Mouse (Mus musculus) cerebellum, adult (tissue): Measurements from ENCODE around the gene Tnni3.

Source experiments
- ATAC-seq: cut with Nextera tagmentation; 2 replicates; pipeline ENCODE4 v1.9.2; 2017; ENCODE audit warnings: mild to moderate bottlenecking, moderate library complexity, mixed read lengths; ENCODE audit not compliant: insufficient number of reproducible peaks, low FRiP score, low TSS enrichment

Gene Tnni3

DNA sequence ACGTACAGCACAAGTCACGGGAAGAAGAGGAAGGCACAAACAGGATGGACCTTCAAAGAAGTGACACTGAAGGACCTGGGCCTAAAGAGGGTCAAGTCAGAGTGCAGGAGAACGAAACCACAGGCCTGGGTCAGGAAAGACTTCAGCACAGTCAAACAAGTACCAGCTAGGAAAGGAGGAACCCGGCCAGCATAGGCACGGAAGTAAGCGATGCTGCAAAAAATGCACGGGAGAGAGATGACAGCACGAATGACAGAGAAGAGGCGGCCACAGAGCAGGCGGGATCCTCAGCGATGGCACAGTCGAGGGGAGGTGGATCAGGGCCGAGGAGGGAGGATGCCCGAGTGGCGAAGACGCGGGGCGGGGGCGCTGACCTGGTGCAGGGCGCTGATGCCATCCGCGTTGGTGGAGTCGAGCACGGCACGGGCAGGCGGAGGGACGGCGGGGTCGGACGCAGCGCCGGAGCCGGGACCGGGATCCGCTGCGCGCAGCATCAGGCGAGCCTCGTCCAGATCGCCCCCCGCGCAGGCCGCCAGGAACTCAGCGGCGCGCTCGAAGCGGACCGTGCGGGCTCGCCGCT lies 23.0 kb downstream of the Tnni3 start:
- peak; percentile 16; the same call in 1 of the 2 replicates for ATAC-seq

DNA sequence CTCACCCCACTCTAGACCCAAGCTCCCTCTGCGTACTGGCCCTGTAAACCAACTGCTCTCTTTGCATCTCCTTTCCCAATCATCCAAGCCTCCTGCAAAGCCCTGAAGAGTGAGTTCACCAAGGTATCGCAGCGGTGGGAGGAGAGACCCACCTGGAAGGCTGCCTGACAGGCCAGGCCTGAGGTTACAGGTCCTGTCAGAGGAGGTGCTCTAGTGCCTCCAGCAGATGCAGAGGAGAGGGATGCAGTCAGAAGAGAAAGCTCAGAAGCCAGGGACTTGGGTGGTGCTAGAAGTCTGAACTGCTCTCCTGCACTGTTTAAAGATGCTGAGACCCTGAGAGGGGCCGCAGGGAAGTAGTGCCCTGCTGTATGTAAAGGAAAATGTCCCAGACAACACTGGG lies 25.0 kb downstream of the Tnni3 start:
- no peak for ATAC-seq

DNA sequence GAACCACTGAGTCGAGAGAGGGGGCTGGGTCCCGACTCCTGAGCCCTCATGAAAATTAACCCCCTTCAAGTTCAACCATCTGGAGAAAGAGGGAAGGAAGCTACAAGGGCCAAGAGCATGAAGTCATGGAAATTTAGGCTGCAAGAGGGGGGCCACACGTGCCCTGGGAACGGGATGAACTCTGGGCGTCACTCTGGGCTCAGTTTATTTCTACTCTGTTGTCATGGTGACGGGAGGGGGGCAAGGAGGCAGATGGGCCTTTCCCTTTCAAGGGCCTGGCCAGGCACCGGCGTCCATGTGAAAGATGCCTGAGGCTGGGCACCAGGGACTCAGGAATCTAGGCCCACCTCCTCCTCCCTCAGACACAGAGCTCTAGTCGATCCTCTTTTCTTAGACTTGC lies 25.8 kb downstream of the Tnni3 start:
- ATAC-seq: no peak

DNA sequence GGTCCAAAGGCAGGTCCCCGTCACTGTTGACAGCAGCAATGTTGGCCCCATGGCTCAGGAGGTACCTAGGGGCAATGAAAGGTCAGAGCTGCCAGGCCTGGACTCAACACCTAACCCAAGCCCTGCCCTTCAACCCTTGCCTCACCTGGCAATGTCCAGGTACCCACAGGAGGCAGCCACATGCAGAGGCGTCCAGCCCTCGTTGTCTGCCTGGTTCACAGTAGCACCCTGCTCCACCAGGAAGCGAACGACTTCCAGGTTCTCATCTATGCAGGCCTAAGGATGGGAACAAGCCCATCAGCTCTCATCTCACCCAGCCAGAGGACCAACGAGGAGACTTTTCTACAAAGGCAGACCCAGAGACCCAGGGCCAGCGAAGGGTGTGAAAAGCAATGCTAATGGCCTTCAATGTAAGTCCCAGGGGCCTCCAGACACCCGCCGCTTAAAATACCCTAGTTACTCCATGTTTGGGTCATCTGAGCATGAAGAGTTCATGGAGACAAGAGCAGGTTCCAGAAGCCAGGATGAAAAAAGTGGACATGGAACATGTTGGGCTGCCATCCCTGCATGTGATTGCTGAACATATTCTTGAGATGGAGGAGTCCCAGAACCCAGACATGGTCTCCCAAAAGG lies 26.6 kb downstream of the Tnni3 start:
- ATAC-seq: no peak

DNA sequence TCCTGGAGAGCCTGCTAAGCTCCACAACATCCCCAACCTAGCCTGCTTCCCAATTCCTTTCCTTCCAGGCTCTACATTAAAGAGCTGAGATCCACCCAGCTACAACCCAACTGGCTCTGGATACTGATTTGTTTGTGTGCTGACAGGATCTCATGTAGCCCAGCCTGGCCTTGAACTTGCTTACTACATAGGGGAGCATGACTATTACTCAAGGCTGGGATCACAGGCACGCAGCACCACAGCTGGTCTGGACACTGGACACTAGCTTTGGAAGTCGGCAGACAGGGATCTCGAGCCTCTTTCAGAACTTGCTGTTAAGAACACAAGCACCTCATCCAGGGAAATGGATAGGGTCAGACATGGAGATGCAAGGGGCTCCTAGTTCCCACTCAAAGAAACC lies 27.6 kb downstream of the Tnni3 start:
- ATAC-seq: no peak

DNA sequence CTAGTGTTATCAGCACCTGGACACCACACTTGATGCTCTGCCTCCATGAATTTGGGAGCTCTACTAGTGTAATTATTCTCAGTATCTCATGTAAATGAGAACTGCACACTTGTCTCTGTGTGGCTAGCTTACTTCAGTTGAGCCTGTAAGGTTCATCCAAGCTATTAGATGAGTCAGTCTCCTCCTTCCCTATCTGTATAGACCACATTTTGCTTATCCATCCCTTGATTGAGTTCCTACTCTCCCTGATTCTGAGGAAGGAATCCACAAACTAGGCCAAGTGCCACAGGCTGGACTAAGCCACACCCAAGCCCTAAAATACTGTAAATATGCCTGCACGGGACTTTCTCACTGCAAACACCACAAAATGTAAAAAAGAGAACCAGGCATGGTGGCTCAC lies 30.0 kb downstream of the Tnni3 start:
- ATAC-seq: no peak

DNA sequence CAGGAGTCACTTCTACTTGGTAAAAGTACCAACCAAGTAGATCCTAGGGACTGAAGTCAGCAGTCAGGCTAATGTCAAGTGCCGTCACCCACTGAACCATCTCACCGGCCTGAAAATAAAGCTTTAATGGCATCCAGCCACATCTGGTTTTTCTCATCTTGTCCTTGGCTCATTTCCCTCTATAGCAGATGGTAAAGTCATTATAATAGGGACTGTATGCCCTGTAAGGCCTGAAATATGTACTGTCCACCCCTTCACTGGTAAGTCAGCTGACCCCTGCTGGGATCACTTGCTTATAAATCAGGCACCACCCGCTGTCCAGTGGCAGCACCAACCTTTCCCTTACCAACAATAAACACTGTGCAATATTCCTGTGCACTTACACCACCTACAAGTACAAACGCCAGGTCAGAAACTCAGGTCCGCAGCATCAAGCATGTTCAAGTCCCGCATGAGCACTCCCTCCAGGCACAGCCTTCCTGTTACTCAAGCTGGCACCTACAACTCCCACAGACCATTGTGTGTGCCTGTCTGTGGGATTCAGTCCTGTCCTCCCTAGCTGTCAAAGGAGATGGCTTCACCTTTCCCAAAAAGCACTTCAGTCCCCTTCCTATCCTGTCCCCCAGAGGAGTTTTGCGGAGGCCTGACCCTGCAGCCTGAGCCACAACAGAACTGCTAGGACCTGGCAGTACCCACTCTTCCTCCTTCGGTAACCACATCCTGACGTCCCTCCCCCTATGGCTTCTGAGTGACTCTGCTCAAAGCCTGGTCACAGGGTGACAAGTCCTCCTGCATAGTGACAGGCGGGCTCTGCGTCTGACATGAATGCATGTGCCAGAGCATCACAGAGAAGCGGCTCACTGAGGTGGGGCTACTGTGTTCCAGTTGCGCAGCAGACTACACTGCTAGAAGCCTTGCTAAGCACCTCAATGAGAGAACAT lies 31.5 kb downstream of the Tnni3 start:
- ATAC-seq: no peak

DNA sequence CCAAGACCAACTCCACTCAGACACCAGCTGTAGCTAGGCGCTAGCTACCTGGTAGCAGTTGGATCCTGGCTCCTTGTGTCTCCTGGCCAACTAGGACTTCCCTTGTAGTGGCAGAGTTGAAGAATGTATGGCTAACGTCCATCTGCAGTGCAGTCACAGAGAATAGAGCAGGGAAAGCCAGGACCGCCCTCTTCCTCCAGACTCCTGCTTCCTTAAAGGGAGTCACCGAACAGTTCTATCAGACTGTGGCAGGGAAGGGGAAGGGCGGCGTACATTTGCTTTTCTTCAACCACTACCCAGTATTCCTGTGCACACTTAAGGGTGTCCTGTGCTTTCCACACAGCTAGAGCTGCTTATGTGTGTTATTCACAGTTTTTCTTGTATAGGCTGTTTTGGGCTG lies 32.7 kb downstream of the Tnni3 start:
- no peak for ATAC-seq

DNA sequence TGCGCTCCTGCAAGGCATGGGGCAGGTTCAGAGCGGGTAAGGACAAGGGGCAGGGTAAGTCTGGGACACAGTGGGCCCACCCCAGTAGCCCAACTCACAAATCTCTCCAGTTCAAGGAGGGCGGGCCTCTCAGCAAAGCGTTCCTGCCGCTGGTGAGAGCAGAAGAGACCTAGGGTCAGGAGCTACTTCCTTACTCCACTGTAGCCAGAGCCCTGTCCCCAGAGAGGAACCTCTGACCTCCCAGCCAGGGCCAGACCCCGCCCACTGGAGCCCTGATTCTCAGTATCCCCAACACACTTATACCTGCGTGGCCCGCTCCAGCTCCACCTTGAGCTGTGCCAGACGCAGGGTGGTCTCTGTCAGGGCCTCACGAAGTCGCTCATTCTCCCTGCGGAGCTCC lies 41.7 kb downstream of the Tnni3 start:
- no peak for ATAC-seq

DNA sequence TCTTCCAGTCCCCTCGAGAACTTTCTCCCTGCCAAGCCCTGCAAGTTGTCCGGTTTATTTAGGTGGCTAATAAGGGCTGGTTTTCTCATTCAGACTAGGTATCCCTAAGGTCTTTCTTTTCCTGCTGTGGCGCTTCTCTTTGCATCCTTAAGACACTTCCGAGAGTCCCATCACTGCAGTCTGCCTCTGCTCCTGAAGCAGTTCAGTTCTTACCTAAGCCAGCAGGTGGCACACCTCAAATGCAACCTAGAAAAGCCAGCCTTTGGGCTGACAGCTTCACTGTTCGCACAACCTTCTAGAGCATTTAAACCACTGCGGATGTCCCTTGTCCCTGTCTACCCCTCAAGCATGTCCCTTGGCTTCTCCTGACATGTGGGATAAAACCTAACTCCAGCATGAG lies 44.4 kb downstream of the Tnni3 start:
- no peak for ATAC-seq

DNA sequence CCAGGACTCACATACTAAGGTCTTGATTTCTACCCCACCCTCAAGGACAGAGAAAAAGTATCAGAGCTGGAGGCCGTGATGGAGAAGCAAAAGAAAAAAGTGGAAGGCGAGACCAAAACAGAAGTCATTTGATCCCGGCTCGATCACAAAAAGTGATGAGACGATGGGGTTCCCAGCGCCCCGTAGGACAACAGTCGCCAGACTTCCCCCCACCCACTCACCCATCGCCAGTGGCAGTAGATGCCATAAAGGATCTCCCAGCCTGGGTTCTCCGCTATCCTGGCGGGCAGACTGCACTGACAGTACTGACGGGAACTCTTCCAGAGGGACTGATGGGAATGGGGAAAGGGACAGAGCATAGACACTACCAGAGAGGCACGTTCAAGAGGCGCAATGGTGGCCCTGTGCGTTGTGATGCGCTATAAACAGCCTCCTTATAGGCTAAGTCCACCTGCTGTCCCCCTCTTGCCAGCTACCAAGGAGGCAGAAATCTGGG lies 45.2 kb downstream of the Tnni3 start:
- no peak for ATAC-seq

DNA sequence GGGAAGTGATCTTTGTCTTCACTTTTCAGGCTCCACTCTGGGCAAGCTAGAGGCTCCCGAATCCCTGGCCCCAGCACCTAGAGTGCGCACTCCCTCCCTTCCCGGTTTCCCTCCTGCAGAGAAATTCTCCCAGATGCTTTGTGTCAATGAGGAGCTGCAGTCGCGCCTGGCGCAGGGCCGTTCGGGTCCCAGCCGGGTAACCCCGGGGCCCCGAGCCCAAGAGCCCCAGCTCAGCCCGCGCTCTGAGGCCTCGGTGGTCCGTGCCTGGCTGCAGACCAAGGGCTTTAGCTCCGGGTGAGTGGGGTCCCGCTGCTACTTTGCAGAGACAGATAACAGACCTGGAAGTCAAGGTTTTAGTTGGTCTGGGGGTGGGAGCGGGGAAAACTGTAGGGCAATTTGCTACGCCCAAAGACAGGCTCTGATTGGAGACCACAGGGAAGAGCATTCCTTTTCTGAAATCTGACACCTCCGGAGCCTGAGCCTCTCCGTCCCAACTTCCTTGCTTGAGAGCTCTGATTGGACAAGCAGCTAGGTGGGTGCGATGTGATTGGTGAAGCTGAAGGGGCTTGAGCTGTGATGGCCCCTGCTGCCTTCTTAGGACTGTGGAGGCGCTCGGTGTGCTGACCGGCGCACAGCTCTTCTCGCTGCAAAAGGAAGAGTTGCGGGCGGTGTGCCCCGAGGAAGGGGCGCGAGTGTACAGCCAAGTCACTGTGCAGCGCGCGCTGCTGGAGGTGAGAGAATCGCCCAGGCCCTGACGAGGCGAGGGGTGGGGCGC lies 45.8 kb downstream of the Tnni3 start:
- peak; percentile 87 for ATAC-seq

DNA sequence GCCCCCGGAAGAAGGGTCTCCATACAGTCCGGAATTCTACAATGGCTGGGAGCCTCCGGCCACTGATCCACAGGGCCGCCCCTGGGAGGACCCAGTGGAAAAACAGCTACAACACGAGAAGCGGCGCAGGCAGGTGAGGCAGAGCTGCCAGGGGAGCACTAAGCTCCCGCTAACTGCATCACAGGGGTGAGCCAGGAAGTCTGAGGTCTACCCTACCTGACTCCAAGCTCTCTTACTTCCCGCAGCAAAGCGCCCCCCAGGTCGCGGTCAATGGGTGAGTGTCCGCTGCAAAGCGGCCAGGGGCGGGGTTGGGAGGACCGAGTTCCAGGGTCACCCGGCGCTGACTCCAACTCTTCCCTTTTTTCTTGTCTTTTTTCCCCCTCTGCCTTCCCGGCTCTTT lies 50.1 kb downstream of the Tnni3 start:
- ATAC-seq: no peak

DNA sequence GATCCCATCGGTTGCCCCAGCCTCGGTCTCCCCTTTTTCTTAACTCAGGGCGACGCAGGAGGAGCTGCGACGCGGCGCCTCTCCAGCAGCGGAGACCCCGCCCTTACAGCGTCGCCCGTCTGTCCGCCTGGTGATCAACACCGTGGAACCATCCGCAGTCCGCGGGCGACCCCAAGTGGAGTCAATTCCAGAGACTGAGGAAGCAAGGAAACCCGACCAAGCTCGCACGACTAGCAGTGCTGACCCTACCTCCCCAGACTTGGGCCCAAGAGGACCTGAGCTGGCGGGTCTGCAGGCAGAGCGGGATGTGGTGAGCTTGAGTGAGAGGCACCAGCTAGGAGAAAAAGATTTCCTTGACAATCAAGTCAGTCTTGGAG lies 52.9 kb downstream of the Tnni3 start:
- ATAC-seq: 0 out of 2 replicates have a peak, but pooled peaks have one; percentile 29

DNA sequence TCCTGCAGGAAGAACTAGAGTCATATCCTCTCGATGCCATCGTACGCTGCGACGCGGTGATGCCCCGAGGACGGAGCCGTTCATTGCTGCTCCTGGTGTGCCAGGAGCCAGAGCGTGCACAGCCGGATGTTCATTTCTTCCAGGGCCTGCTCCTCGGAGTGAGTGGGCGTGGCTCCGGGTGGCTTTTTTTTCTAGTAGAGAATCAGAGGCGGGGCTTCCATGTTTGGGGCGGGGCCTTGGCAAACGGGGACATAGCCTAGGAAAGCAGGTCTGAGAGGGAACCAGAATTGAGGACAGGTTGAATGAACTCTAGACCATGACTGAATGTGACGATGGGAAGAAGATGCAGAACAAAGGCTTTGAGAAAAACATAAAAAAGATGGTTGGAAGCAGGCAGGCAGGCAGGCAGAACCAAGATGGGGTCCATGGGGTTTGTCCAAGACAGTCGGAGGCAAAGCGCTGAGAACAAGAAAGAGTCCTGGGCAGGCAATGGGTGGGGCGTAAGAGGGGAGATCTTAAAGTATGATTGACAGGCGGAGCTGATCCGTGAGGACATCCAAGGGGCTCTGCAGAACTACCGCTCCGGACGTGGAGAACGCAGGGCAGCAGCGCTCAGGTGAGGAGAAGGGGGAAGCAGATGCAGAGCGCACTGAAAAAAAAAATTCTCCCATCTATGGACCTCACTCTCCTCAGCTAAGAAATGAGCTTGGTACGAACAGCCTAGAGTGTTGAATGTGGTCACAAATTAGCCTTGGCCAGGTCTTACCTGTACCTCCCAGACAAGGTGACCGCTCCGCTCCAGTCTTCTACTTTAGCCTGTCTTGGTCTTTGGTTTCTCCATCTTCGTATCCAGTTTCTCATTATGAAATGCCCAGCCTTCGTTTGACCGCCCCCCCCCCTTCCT lies 53.5 kb downstream of the Tnni3 start:
- ATAC-seq: no peak
